Mouse (Mus musculus) ES-E14 (cell line): ENCODE results near the gene Epha4.

Source experiments
- CHD2 ChIP-seq: IDR thresholded peaks from 2 replicates; pipeline ENCODE4 v1.6.1; 2014; ENCODE audit warnings: mild to moderate bottlenecking, low read depth, low read length, inconsistent platforms
- HCFC1 ChIP-seq: IDR thresholded peaks from 2 replicates; pipeline ENCODE4 v1.6.1; 2012; ENCODE audit warnings: low read length, inconsistent platforms, borderline replicate concordance; ENCODE audit not compliant: insufficient read depth
- MAFK ChIP-seq: IDR thresholded peaks from 2 replicates; pipeline ENCODE4 v1.6.1; 2014; ENCODE audit warnings: mild to moderate bottlenecking, low read depth, low read length, inconsistent platforms; ENCODE audit not compliant: insufficient read depth
- ZC3H11A ChIP-seq: IDR thresholded peaks from 2 replicates; pipeline ENCODE4 v1.6.1; 2012; ENCODE audit warnings: low read depth, mild to moderate bottlenecking, inconsistent platforms, low read length, borderline replicate concordance
- ZNF384 ChIP-seq: IDR thresholded peaks from 2 replicates; pipeline ENCODE4 v1.6.1; 2012; ENCODE audit warnings: low read depth, low read length, inconsistent platforms

DNA sequence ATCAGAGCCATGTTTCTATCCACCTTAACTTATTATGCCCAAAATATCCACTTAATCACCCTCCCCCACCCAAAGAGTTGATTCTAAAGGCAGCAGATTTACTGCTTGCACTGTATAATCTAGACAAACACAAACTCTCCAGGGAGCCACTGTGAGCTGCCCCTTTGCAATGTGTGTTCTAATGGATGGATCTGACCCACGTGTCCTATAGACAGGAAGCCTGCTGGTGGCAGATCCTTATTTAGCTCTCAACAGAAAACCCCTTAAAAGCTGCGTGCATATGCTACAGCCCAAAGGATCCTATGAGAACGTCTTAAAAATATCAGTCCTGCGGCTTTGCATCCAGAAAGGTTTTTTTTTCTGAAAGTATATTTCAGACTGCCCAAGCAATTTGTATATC lies 98.0 kb downstream of the Epha4 start:
- no peak for TF ChIP-seq HCFC1
- no peak for TF ChIP-seq ZNF384
- no peak for TF ChIP-seq CHD2
- TF ChIP-seq ZC3H11A = no peak
- TF ChIP-seq MAFK = no peak
